Mouse (Mus musculus) spleen, adult 2 months (tissue): ENCODE results near the gene Psrc1. TPM values are rescaled to one million over a fixed set of nuclear protein-coding genes. Genes with fewer than 3 reads are reported as not detected.

Source experiments
- DNase-seq, 2 experiments: peaks; one replicate each; pipeline versions ENCODE4 v3.0.0 to v3.0.0-alpha.2; 2012 to 2021; ENCODE audit warnings: low spot score in 2 of 2, low read depth in 1 of 2
- H3K27ac ChIP-seq: fragments of 200-500 bp; 2 replicates; pipeline ENCODE4 v1.5.1; 2012; ENCODE audit warnings: low read length, inconsistent platforms; ENCODE audit not compliant: insufficient read depth
- H3K27me3 ChIP-seq: fragments of 200-500 bp; 2 replicates; pipeline ENCODE4 v1.6.1; 2012; ENCODE audit warnings: mild to moderate bottlenecking, moderate library complexity, low read length, inconsistent platforms; ENCODE audit not compliant: control insufficient read depth, insufficient read depth
- H3K36me3 ChIP-seq: fragments of 200-500 bp; 2 replicates; pipeline ENCODE4 v1.6.1; 2012; ENCODE audit warnings: mild to moderate bottlenecking, low read length, inconsistent platforms; ENCODE audit not compliant: control insufficient read depth, insufficient read depth
- H3K4me1 ChIP-seq: fragments of 200-500 bp; 2 replicates; pipeline ENCODE4 v1.6.1; 2011; ENCODE audit warnings: inconsistent platforms; ENCODE audit not compliant: control insufficient read depth, insufficient read depth, insufficient read length
- H3K4me3 ChIP-seq: fragments of 200-500 bp; 2 replicates; pipeline ENCODE4 v1.5.1; 2011; ENCODE audit warnings: mild to moderate bottlenecking, inconsistent platforms; ENCODE audit not compliant: insufficient read depth, insufficient read length; ENCODE audit errors: extremely low read depth
- CTCF ChIP-seq: fragments of 200-500 bp; IDR thresholded peaks from 2 replicates; pipeline ENCODE4 v1.5.1; 2011; ENCODE audit warnings: mild to moderate bottlenecking, inconsistent platforms; ENCODE audit not compliant: insufficient read depth, insufficient read length, insufficient replicate concordance; ENCODE audit errors: extremely low read depth
- POLR2A ChIP-seq: fragments of 200-500 bp; IDR thresholded peaks from 2 replicates; pipeline ENCODE4 v1.6.1; 2011; ENCODE audit warnings: low read depth, low read length, inconsistent platforms
- WGBS: fragments of 180-500 bp; shearing (Covaris S2); methylation state at CpG from one replicate; pipeline ENCODE4 v1.1.7; 2018; 5-methylcytosine and 5-hydroxymethylcytosine counted together
- polyA plus RNA-seq: library from polyadenylated mRNA; depleted of rRNA; stranded (reverse); fragments of >200 nt; gene quantifications from 2 replicates; pipeline ENCODE4 v1.2.3, GENCODE M21; 2012; rRNA removed

Gene Psrc1
- polyA plus RNA-seq, 1 experiment: 6.1 TPM

- WGBS: 90% methylated on average over 19 of the region's 19 CpGs
- no peak for TF ChIP-seq POLR2A
- no peak for TF ChIP-seq CTCF
- DNase-seq: no peak
These were observed 50.3 kb downstream of the Psrc1 start for GRCm38 (mm10) chr3:108433881-108434495.

GRCm38 (mm10) chr3:108435701-108436379 lies 52.2 kb downstream of the Psrc1 start:
- H3K4me3 ChIP-seq: no peak overlapping the region
- no peak overlapping the region for H3K27ac ChIP-seq
- TF ChIP-seq POLR2A: no peak
- no peak for TF ChIP-seq CTCF
- WGBS: 87% methylated on average over 17 of the region's 17 CpGs
- no peaks in the 10 kb centered on the region for H3K27me3 ChIP-seq
- H3K36me3 ChIP-seq: peaks cover 47% of the 10 kb centered on the region
- no peaks in the 10 kb centered on the region; the same call in 1 of the 2 replicates for H3K4me1 ChIP-seq
- DNase-seq: no peak

More at GRCm38 (mm10) chr3:108433881-108434495, 50.3 kb downstream of the Psrc1 start:
- Histone ChIP-seq H3K36me3 (peaks cover 59% of the 10 kb centered on the region), H3K4me3 (no peak overlapping the region), H3K27ac (no peak overlapping the region), H3K27me3 (no peaks in the 10 kb centered on the region), H3K4me1 (no peaks in the 10 kb centered on the region)

GRCm38 (mm10) chr3:108436380-108436714 lies 52.7 kb downstream of the Psrc1 start:
- Histone ChIP-seq H3K27ac (no peak overlapping the region), H3K4me3 (no peak overlapping the region), H3K27me3 (no peaks in the 10 kb centered on the region), H3K36me3 (peaks cover 43% of the 10 kb centered on the region), H3K4me1 (no peaks in the 10 kb centered on the region; the same call in 1 of the 2 replicates)
- DNase-seq: no peak
- 89% methylated on average over 7 of the region's 7 CpGs for WGBS
- TF ChIP-seq CTCF: no peak
- TF ChIP-seq POLR2A: no peak

Other genes starting within 250 kb of the Psrc1 start
- 11.3 and 11.6 TPM in 2 replicates for gene Gnai3, start 237.7 kb upstream of the Psrc1 start, polyA plus RNA-seq
- 0.06 TPM in 1 of 2 replicates, not detected in the other for gene Gpr61, start 229.0 kb upstream of the Psrc1 start, polyA plus RNA-seq
- gene Amigo1, start 197.5 kb upstream of the Psrc1 start, polyA plus RNA-seq: 6.2 and 8.3 TPM in 2 replicates
- gene Cyb561d1, start 182.6 kb upstream of the Psrc1 start, polyA plus RNA-seq: 12.7 and 13.8 TPM in 2 replicates
- 8.2 and 11.5 TPM in 2 replicates for gene Atxn7l2, start 172.9 kb upstream of the Psrc1 start, polyA plus RNA-seq
- gene Sypl2, start 157.2 kb upstream of the Psrc1 start, polyA plus RNA-seq: 0.15 and 0.16 TPM in 2 replicates
- gene Psma5, start 126.9 kb upstream of the Psrc1 start, polyA plus RNA-seq: 21.3 and 22.4 TPM in 2 replicates
- gene Sort1, start 99.8 kb upstream of the Psrc1 start, polyA plus RNA-seq: 10.7 and 11.4 TPM in 2 replicates
- 0.15 and 0.28 TPM in 2 replicates for gene Mybphl, start 18.9 kb upstream of the Psrc1 start, polyA plus RNA-seq
- 2.6 and 4.2 TPM in 2 replicates for gene Celsr2, start 31.7 kb downstream of the Psrc1 start, polyA plus RNA-seq
- gene Sars, start 61.4 kb downstream of the Psrc1 start, polyA plus RNA-seq: 22.2 and 27.0 TPM in 2 replicates
- gene 1700013F07Rik, start 150.3 kb downstream of the Psrc1 start, polyA plus RNA-seq: not detected in 2 replicates
- gene 5330417C22Rik, start 152.7 kb downstream of the Psrc1 start, polyA plus RNA-seq: 2.2 and 2.5 TPM in 2 replicates
- 2.4 and 2.6 TPM in 2 replicates for gene Tmem167b, start 178.6 kb downstream of the Psrc1 start, polyA plus RNA-seq
- gene Taf13, start 187.9 kb downstream of the Psrc1 start, polyA plus RNA-seq: 1.2 and 1.3 TPM in 2 replicates
- gene Wdr47, start 207.4 kb downstream of the Psrc1 start, polyA plus RNA-seq: 2.6 and 2.9 TPM in 2 replicates